Mouse (Mus musculus) erythroblast, adult 5-6 weeks (primary cell): Measurements from ENCODE around the gene Igsf9. TPM values are rescaled to one million over a fixed set of nuclear protein-coding genes. Genes with fewer than 3 reads are reported as not detected.

Source experiments
- ATAC-seq: replicated peaks from 2 replicates; pipeline ENCODE4 v1.8.0; 2016; ENCODE audit warnings: moderate number of reproducible peaks, mild to moderate bottlenecking, moderate TSS enrichment, inconsistent platforms; ENCODE audit not compliant: poor library complexity, low FRiP score, severe bottlenecking
- total RNA-seq, 2 experiments: library from RNA; stranded (forward) in 1 of 2; stranded (reverse) in 1 of 2; fragments of 150-400 nt in 1 of 2; fragments of 200-764, 138-1000 nt in 1 of 2; gene quantifications; 2 replicates each; pipeline versions ENCODE4 v1.2.3 to v1.2.4; 2015 to 2017; ENCODE audit warnings: low replicate concordance in 2 of 2

Igsf9 gene
- total RNA-seq, 2 experiments from 2014 or later = not detected

- no peak for ATAC-seq
Measured at GRCm38 (mm10) chr1:172512962-172513361, 31.4 kb downstream of the Igsf9 start.

- 0 out of 2 replicates have a peak, but pooled peaks have one; percentile 24 for ATAC-seq
Measured at GRCm38 (mm10) chr1:172513525-172514212, 32.1 kb downstream of the Igsf9 start.

- no peak for ATAC-seq
Measured at GRCm38 (mm10) chr1:172514213-172514529, 32.6 kb downstream of the Igsf9 start.

GRCm38 (mm10) chr1:172514551-172515268, 33.1 kb downstream of the Igsf9 start:
- ATAC-seq = no peak

GRCm38 (mm10) chr1:172515396-172515795, 33.8 kb downstream of the Igsf9 start:
- ATAC-seq = no peak

GRCm38 (mm10) chr1:172518013-172518412, 36.4 kb downstream of the Igsf9 start:
- ATAC-seq = no peak

GRCm38 (mm10) chr1:172519644-172520043, 38.1 kb downstream of the Igsf9 start:
- no peak for ATAC-seq

- ATAC-seq = no peak
Measured at GRCm38 (mm10) chr1:172520576-172521440, 39.2 kb downstream of the Igsf9 start, which contains the start of gene Cfap45. TSS of gene Cfap45 (plus strand) at chr1:172520801.

- no peak for ATAC-seq
Measured at GRCm38 (mm10) chr1:172522524-172522923, 40.9 kb downstream of the Igsf9 start.

GRCm38 (mm10) chr1:172523699-172524101, 42.1 kb downstream of the Igsf9 start:
- ATAC-seq = no peak

- ATAC-seq = no peak
Measured at GRCm38 (mm10) chr1:172525027-172525764, 43.6 kb downstream of the Igsf9 start.

- ATAC-seq = no peak
Measured at GRCm38 (mm10) chr1:172525971-172526370, 44.4 kb downstream of the Igsf9 start.

- ATAC-seq = no peak
Measured at GRCm38 (mm10) chr1:172526380-172527081, 44.9 kb downstream of the Igsf9 start.

- ATAC-seq = no peak
Measured at GRCm38 (mm10) chr1:172527431-172527830, 45.8 kb downstream of the Igsf9 start.

- ATAC-seq = 0 out of 2 replicates have a peak, but pooled peaks have one; percentile 46
Measured at GRCm38 (mm10) chr1:172528701-172529100, 47.1 kb downstream of the Igsf9 start.

- no peak for ATAC-seq
Measured at GRCm38 (mm10) chr1:172530544-172531220, 49.1 kb downstream of the Igsf9 start.

- ATAC-seq = no peak
Measured at GRCm38 (mm10) chr1:172532551-172532950, 51.0 kb downstream of the Igsf9 start.

- no peak for ATAC-seq
Measured at GRCm38 (mm10) chr1:172535116-172535515, 53.5 kb downstream of the Igsf9 start.

GRCm38 (mm10) chr1:172539827-172540226, 58.2 kb downstream of the Igsf9 start:
- ATAC-seq = no peak
